Mouse (Mus musculus): ENCODE measurements around the gene Lamtor2. TPM values are rescaled to one million over a fixed set of nuclear protein-coding genes. Genes with fewer than 3 reads are reported as not detected.
A peak's percentile ranks its signal among the peaks of the same experiment; 100 is the strongest.

Lamtor2 gene
- total and polyA plus RNA-seq, 3 experiments, result 94.3 to 118 (median 104) TPM

GRCm38 (mm10) chr3:88559596-88559995, 6.7 kb upstream of the Lamtor2 start:
- Histone ChIP-seq H3K79me2 (replicated peaks; ENCODE audit: control insufficient read depth, insufficient read depth, low read length) (no peaks in the 10 kb centered on the region), H3K27ac (no peak overlapping the region), H3K36me3 (ENCODE audit: control insufficient read depth, insufficient read depth, low read length) (no peaks in the 10 kb centered on the region), H3K27me3 (ENCODE audit: control insufficient read depth, insufficient read depth, low read length) (no peaks in the 10 kb centered on the region), H3K4me3 (no peak overlapping the region), H3K9ac (ENCODE audit: low read depth, low read length) (no peak overlapping the region), H3K4me1 (ENCODE audit: control insufficient read depth, insufficient read depth, low read length) (no peaks in the 10 kb centered on the region)
- intact Hi-C loops (cut with DNase I), result loop anchor here (10.0 kb wide), 1 partner anchor 615 kb away; the partner anchor contains the start of gene Scamp3
- 95% methylated on average over 9 of the region's 9 CpGs for WGBS
- TF ChIP-seq CTCF (IDR thresholded peaks at IDR 0.05), result no peak
- TF ChIP-seq EP300 (IDR thresholded peaks at IDR 0.05; ENCODE audit: insufficient read depth, low read depth, low read length), result no peak
- DNase-seq, result no peak

- Histone ChIP-seq H3K4me1 (ENCODE audit: control insufficient read depth, insufficient read depth, low read length) (peaks cover 1% of the 10 kb centered on the region), H3K27me3 (ENCODE audit: control insufficient read depth, insufficient read depth, low read length) (no peaks in the 10 kb centered on the region), H3K27ac (no peak overlapping the region), H3K9ac (ENCODE audit: low read depth, low read length) (no peak overlapping the region), H3K4me3 (no peak overlapping the region), H3K79me2 (replicated peaks; ENCODE audit: control insufficient read depth, insufficient read depth, low read length) (no peaks in the 10 kb centered on the region), H3K36me3 (ENCODE audit: control insufficient read depth, insufficient read depth, low read length) (no peaks in the 10 kb centered on the region)
- no peak for DNase-seq
- TF ChIP-seq EP300 (IDR thresholded peaks at IDR 0.05; ENCODE audit: insufficient read depth, low read depth, low read length), result no peak
- TF ChIP-seq POLR2A (IDR thresholded peaks at IDR 0.05; ENCODE audit: insufficient read depth, low read depth, low read length), result no peak
- no peak for TF ChIP-seq CTCF (IDR thresholded peaks at IDR 0.05)
- WGBS, result 93% methylated on average over 8 of the region's 8 CpGs
- intact Hi-C loops (cut with DNase I), result loop anchor here (10.0 kb wide), 1 partner anchor 618 kb away; the partner anchor contains the start of gene Scamp3
Measured at GRCm38 (mm10) chr3:88556616-88557015, 3.7 kb upstream of the Lamtor2 start.

GRCm38 (mm10) chr3:88555731-88556130, 2.9 kb upstream of the Lamtor2 start:
- 98% methylated on average over 6 of the region's 6 CpGs for WGBS
- no peak for DNase-seq
- no peak overlapping the region for H3K4me3 ChIP-seq
- no peak overlapping the region for H3K27ac ChIP-seq
- no peak overlapping the region for H3K9ac ChIP-seq (ENCODE audit: low read depth, low read length)
- peaks cover 3% of the 10 kb centered on the region for H3K4me1 ChIP-seq (ENCODE audit: control insufficient read depth, insufficient read depth, low read length)
- no peak for TF ChIP-seq EP300 (IDR thresholded peaks at IDR 0.05; ENCODE audit: insufficient read depth, low read depth, low read length)
- no peak for TF ChIP-seq POLR2A (IDR thresholded peaks at IDR 0.05; ENCODE audit: insufficient read depth, low read depth, low read length)
- TF ChIP-seq CTCF (IDR thresholded peaks at IDR 0.05), result no peak
- H3K36me3 ChIP-seq (ENCODE audit: control insufficient read depth, insufficient read depth, low read length), result no peaks in the 10 kb centered on the region
- H3K79me2 ChIP-seq (replicated peaks; ENCODE audit: control insufficient read depth, insufficient read depth, low read length), result no peaks in the 10 kb centered on the region
- no peaks in the 10 kb centered on the region for H3K27me3 ChIP-seq (ENCODE audit: control insufficient read depth, insufficient read depth, low read length)
- intact Hi-C loops (cut with DNase I), result loop anchor here (10.0 kb wide), 1 partner anchor 619 kb away; the partner anchor contains the start of gene Scamp3

- no peak overlapping the region for H3K4me3 ChIP-seq
Measured at GRCm38 (mm10) chr3:88555069-88555605, 2.3 kb upstream of the Lamtor2 start.

GRCm38 (mm10) chr3:88553880-88554586, 1.2 kb upstream of the Lamtor2 start:
- peak overlapping the region; percentile 76 for H3K9ac ChIP-seq (ENCODE audit: low read depth, low read length)
- peak overlapping the region; percentile 55 for H3K4me3 ChIP-seq
- no peaks in the 10 kb centered on the region for H3K36me3 ChIP-seq (ENCODE audit: control insufficient read depth, insufficient read depth, low read length)
- TF ChIP-seq EP300 (IDR thresholded peaks at IDR 0.05; ENCODE audit: insufficient read depth, low read depth, low read length) (no peak), POLR2A (IDR thresholded peaks at IDR 0.05; ENCODE audit: insufficient read depth, low read depth, low read length) (no peak), CTCF (IDR thresholded peaks at IDR 0.05) (no peak)
- H3K27ac ChIP-seq, result peak overlapping the region; percentile 97
- no peak for DNase-seq
- intact Hi-C loops (cut with DNase I), result loop anchor here (2.0 to 10.0 kb wide), 3 partner anchors 19 to 621 kb away; partner anchors contain the start of gene Scamp3
- peaks cover 3% of the 10 kb centered on the region for H3K4me1 ChIP-seq (ENCODE audit: control insufficient read depth, insufficient read depth, low read length)
- no peaks in the 10 kb centered on the region for H3K27me3 ChIP-seq (ENCODE audit: control insufficient read depth, insufficient read depth, low read length)
- no peaks in the 10 kb centered on the region for H3K79me2 ChIP-seq (replicated peaks; ENCODE audit: control insufficient read depth, insufficient read depth, low read length)
- under 1% methylated on average over 41 of the region's 41 CpGs for WGBS

More at GRCm38 (mm10) chr3:88555069-88555605, 2.3 kb upstream of the Lamtor2 start:
- Histone ChIP-seq H3K27ac (no peak overlapping the region), H3K9ac (ENCODE audit: low read depth, low read length) (no peak overlapping the region), H3K27me3 (ENCODE audit: control insufficient read depth, insufficient read depth, low read length) (no peaks in the 10 kb centered on the region), H3K36me3 (ENCODE audit: control insufficient read depth, insufficient read depth, low read length) (no peaks in the 10 kb centered on the region), H3K79me2 (replicated peaks; ENCODE audit: control insufficient read depth, insufficient read depth, low read length) (no peaks in the 10 kb centered on the region), H3K4me1 (ENCODE audit: control insufficient read depth, insufficient read depth, low read length) (peaks cover 3% of the 10 kb centered on the region)
- 97% methylated on average over 5 of the region's 5 CpGs for WGBS
- TF ChIP-seq EP300 (IDR thresholded peaks at IDR 0.05; ENCODE audit: insufficient read depth, low read depth, low read length), result no peak
- TF ChIP-seq CTCF (IDR thresholded peaks at IDR 0.05), result no peak
- no peak for TF ChIP-seq POLR2A (IDR thresholded peaks at IDR 0.05; ENCODE audit: insufficient read depth, low read depth, low read length)
- intact Hi-C loops (cut with DNase I), result loop anchor here (10.0 kb wide), 1 partner anchor 620 kb away; the partner anchor contains the start of gene Scamp3
- peak in 1 of 2 experiments; percentile 16 for DNase-seq

- H3K4me3 ChIP-seq, result peak within 1 kb of the TSS; percentile 55
- peaks cover 3% of the 10 kb centered on the region for H3K4me1 ChIP-seq (ENCODE audit: control insufficient read depth, insufficient read depth, low read length)
- H3K9ac ChIP-seq (ENCODE audit: low read depth, low read length), result peak within 1 kb of the TSS; percentile 79
- no peaks in the 10 kb centered on the region for H3K27me3 ChIP-seq (ENCODE audit: control insufficient read depth, insufficient read depth, low read length)
- peak; percentile 95 to 98 for DNase-seq
- WGBS, result under 1% methylated on average over 36 of the region's 37 CpGs
- peak within 1 kb of the TSS; percentile 97 for H3K27ac ChIP-seq
- no peaks in the 10 kb centered on the region for H3K79me2 ChIP-seq (replicated peaks; ENCODE audit: control insufficient read depth, insufficient read depth, low read length)
- TF ChIP-seq POLR2A (IDR thresholded peaks at IDR 0.05; ENCODE audit: insufficient read depth, low read depth, low read length) (peak; percentile 38; the same call in 1 of the 2 replicates), EP300 (IDR thresholded peaks at IDR 0.05; ENCODE audit: insufficient read depth, low read depth, low read length) (no peak), CTCF (IDR thresholded peaks at IDR 0.05) (peak; percentile 86)
- H3K36me3 ChIP-seq (ENCODE audit: control insufficient read depth, insufficient read depth, low read length), result no peaks in the 10 kb centered on the region
- intact Hi-C loops (cut with DNase I), result loop anchor here (2.0 to 10.0 kb wide), 3 partner anchors 19 to 621 kb away; partner anchors contain the start of gene Scamp3
Measured at GRCm38 (mm10) chr3:88553525-88553879, 628 bp upstream of the Lamtor2 start, which contains the start of gene Ubqln4. Ubqln4 (plus strand) TSS chr3:88553758.

All from heart, adult 2 months (tissue).